Mouse (Mus musculus) adipocyte (in vitro differentiated cells): ENCODE measurements around the gene Jkamp.
"Not testable (repeated sequence)": the region's sequence is repeated elsewhere in the genome, so short reads cannot be mapped to it uniquely, and the experiment has no call there.

Experiments used
- DNase-seq: peaks from one replicate; pipeline ENCODE4 v3.0.0-alpha.2; 2016; ENCODE audit warnings: low spot score

Gene Jkamp

GRCm38 (mm10) chr12:72085329-72086165, at the start of gene Jkamp, which contains the start of gene L3hypdh:
Gene Jkamp, plus strand, starts transcription at chr12:72085589.
Gene L3hypdh, minus strand, starts transcription at chr12:72085439.
- DNase-seq, result peak; percentile 100

GRCm38 (mm10) chr12:72036097-72036661, 49.2 kb upstream of the Jkamp start:
- DNase-seq, result no peak

- no peak for DNase-seq
Observed at GRCm38 (mm10) chr12:72037049-72037448, 48.3 kb upstream of the Jkamp start.

GRCm38 (mm10) chr12:72038866-72039265, 46.5 kb upstream of the Jkamp start:
- no peak for DNase-seq

- no peak for DNase-seq
Observed at GRCm38 (mm10) chr12:72039501-72039900, 45.9 kb upstream of the Jkamp start.

GRCm38 (mm10) chr12:72041238-72041637, 44.2 kb upstream of the Jkamp start:
- no peak for DNase-seq

GRCm38 (mm10) chr12:72047513-72047912, 37.9 kb upstream of the Jkamp start:
- peak; percentile 27 for DNase-seq

- DNase-seq, result not testable (repeated sequence)
Observed at GRCm38 (mm10) chr12:72050156-72050555, 35.2 kb upstream of the Jkamp start.

- DNase-seq, result no peak
Observed at GRCm38 (mm10) chr12:72050821-72051220, 34.6 kb upstream of the Jkamp start.

- DNase-seq, result no peak
Observed at GRCm38 (mm10) chr12:72052571-72052970, 32.8 kb upstream of the Jkamp start.

GRCm38 (mm10) chr12:72053303-72053702, 32.1 kb upstream of the Jkamp start:
- DNase-seq, result peak; percentile 69

- DNase-seq, result no peak
Observed at GRCm38 (mm10) chr12:72053851-72054250, 31.5 kb upstream of the Jkamp start.

GRCm38 (mm10) chr12:72057780-72058179, 27.6 kb upstream of the Jkamp start:
- DNase-seq, result no peak

GRCm38 (mm10) chr12:72069626-72070326, 15.6 kb upstream of the Jkamp start:
- no peak for DNase-seq

- no peak for DNase-seq
Observed at GRCm38 (mm10) chr12:72070327-72071269, 14.8 kb upstream of the Jkamp start, which contains the start of gene Gpr135. Gene Gpr135, minus strand, starts transcription at chr12:72071125.

- no peak for DNase-seq
Observed at GRCm38 (mm10) chr12:72078248-72078647, 7.1 kb upstream of the Jkamp start.

GRCm38 (mm10) chr12:72081961-72082360, 3.4 kb upstream of the Jkamp start:
- DNase-seq, result no peak

GRCm38 (mm10) chr12:72082370-72082769, 3.0 kb upstream of the Jkamp start:
- no peak for DNase-seq

- no peak for DNase-seq
Observed at GRCm38 (mm10) chr12:72083265-72083664, 2.1 kb upstream of the Jkamp start.

GRCm38 (mm10) chr12:72084261-72085023, 947 bp upstream of the Jkamp start:
- peak; percentile 44 for DNase-seq

- no peak for DNase-seq
Observed at GRCm38 (mm10) chr12:72085024-72085328, 413 bp upstream of the Jkamp start.
